ENCODE assay signal across 11 mouse cellular contexts in the genomic region with DNA sequence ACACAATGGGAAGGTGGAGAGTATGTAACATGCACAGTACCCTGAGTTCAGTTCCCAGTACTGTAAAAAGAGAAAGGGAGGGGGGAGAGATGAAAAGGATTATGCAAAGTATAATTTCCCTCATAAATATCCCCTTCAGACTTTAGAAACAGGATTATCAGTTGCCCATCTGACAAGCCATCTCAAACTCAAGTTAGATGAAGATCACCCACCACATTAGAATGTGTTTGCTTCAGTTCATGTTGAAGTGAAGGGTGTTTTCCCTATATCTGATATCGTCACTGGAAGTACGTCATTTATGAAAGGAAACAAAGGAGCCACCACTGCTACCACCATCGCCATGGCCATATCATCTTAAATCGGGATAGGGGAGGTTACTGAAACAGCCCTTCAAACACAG. TPM values are rescaled to one million over a fixed set of nuclear protein-coding genes. Genes with fewer than 3 reads are reported as not detected.
DNase-seq lines count a peak whose midpoint lies in the region; ATAC-seq and TF ChIP-seq lines count a peak whose summit lies in the region.
"Had no signal": no experiment of that assay in that cellular context is flagged by ENCODE, and none has a peak within 500 bp of the region (broad histone marks: within the 10 kb centered on the region; RNA-seq: fewer than 3 reads in every experiment).

A gene (plus strand): TSS at position 301 of the 400 bp plus-strand sequence.

- TF ChIP-seq POLR2A in ES-Bruce4 (IDR thresholded peaks at IDR 0.05; ENCODE audit: insufficient read depth, low read length), result no peak

- H3K4me3 ChIP-seq in ES-Bruce4 (ENCODE audit: low read depth, low read length), result no peak within 1 kb of the TSS
- H3K4me3 ChIP-seq in gastrocnemius, adult 2 months, result no peak within 1 kb of the TSS
- no peak within 1 kb of the TSS for H3K4me3 ChIP-seq in forebrain, postnatal 0 days (ENCODE audit: low read depth, low read length)
- H3K4me3 ChIP-seq in kidney, embryonic 15.5 days (replicated peaks), result no peak within 1 kb of the TSS
- H3K4me3 ChIP-seq: forebrain, embryonic 15.5 days had no signal

- no peak for ATAC-seq in forebrain, postnatal 0 days
- ATAC-seq in kidney, embryonic 15.5 days (replicated peaks; ENCODE audit: low FRiP score), result no peak
- ATAC-seq: forebrain, embryonic 15.5 days had no signal

- no peak for TF ChIP-seq CTCF in ES-Bruce4 (IDR thresholded peaks at IDR 0.05; ENCODE audit: low read depth, low read length)
- no peak for TF ChIP-seq CTCF in gastrocnemius, adult 2 months (IDR thresholded peaks at IDR 0.05)
- TF ChIP-seq CTCF in forebrain, postnatal 0 days (IDR thresholded peaks at IDR 0.05; ENCODE audit: low read depth), result no peak

- no peaks in the 10 kb centered on the region for H3K4me1 ChIP-seq in ES-Bruce4 (ENCODE audit: control insufficient read depth, insufficient read depth, low read length)
- H3K4me1 ChIP-seq in forebrain, postnatal 0 days (ENCODE audit: insufficient read depth), result no peaks in the 10 kb centered on the region
- no peaks in the 10 kb centered on the region for H3K4me1 ChIP-seq in kidney, embryonic 15.5 days
- H3K4me1 ChIP-seq: forebrain, embryonic 15.5 days had no signal

- H3K9ac ChIP-seq in ES-Bruce4 (ENCODE audit: low read depth, poor library complexity, severe bottlenecking), result no peak within 1 kb of the TSS
- no peak within 1 kb of the TSS for H3K9ac ChIP-seq in forebrain, postnatal 0 days
- no peak within 1 kb of the TSS for H3K9ac ChIP-seq in kidney, embryonic 15.5 days
- H3K9ac ChIP-seq: forebrain, embryonic 15.5 days had no signal

- no peaks in the 10 kb centered on the region for H3K36me3 ChIP-seq in ES-Bruce4 (ENCODE audit: control insufficient read depth, insufficient read depth, low read length, poor library complexity, severe bottlenecking)
- no peaks in the 10 kb centered on the region for H3K36me3 ChIP-seq in forebrain, postnatal 0 days (ENCODE audit: insufficient read depth)
- no peaks in the 10 kb centered on the region for H3K36me3 ChIP-seq in kidney, embryonic 15.5 days
- H3K36me3 ChIP-seq: forebrain, embryonic 15.5 days had no signal

- H3K9me3 ChIP-seq in ES-Bruce4 (replicated peaks; ENCODE audit: control insufficient read depth, insufficient read depth, low read length, poor library complexity, severe bottlenecking), result no peaks in the 10 kb centered on the region
- no peaks in the 10 kb centered on the region for H3K9me3 ChIP-seq in forebrain, postnatal 0 days (ENCODE audit: low read length)
- no peaks in the 10 kb centered on the region for H3K9me3 ChIP-seq in kidney, embryonic 15.5 days (replicated peaks)
- H3K9me3 ChIP-seq: forebrain, embryonic 15.5 days had no signal

- H3K27ac ChIP-seq in ES-Bruce4 (ENCODE audit: insufficient read depth, low read length), result no peak within 1 kb of the TSS
- no peak within 1 kb of the TSS for H3K27ac ChIP-seq in gastrocnemius, adult 2 months
- no peak within 1 kb of the TSS for H3K27ac ChIP-seq in forebrain, postnatal 0 days (ENCODE audit: low read depth, low read length)
- no peak within 1 kb of the TSS for H3K27ac ChIP-seq in kidney, embryonic 15.5 days
- H3K27ac ChIP-seq: forebrain, embryonic 15.5 days had no signal

- TF ChIP-seq EP300 in ES-Bruce4 (IDR thresholded peaks at IDR 0.05; ENCODE audit: insufficient read depth, low read depth, low read length), result no peak

- intact Hi-C loops in gastrocnemius, adult 2 months (cut with DNase I), result no loop called here
- intact Hi-C loops in left cerebral cortex, postnatal 10 days (cut with DNase I), result no loop called here

- DNase-seq in heart, adult 18-20 months, result no peak
- DNase-seq in heart, adult 11 months, result no peak
- no peak for DNase-seq in gastrocnemius, adult 2 months
- DNase-seq in left cerebral cortex, postnatal 10 days (ENCODE audit: extremely low spot score in 1 of 2, low spot score in 2 of 2), result no peak
- DNase-seq in forebrain, postnatal 0 days, result no peak
- DNase-seq in B cell, adult 2 months, result no peak
- DNase-seq: kidney, postnatal 10 days; lung, postnatal 4 days had no signal

- 90% methylated on average over 4 of the region's 4 CpGs for WGBS in forebrain, postnatal 0 days
- 86% methylated on average over 4 of the region's 4 CpGs for WGBS in kidney, embryonic 15.5 days

- H3K27me3 ChIP-seq in ES-Bruce4 (ENCODE audit: control insufficient read depth, insufficient read depth, low read length, poor library complexity, severe bottlenecking), result no peaks in the 10 kb centered on the region
- no peaks in the 10 kb centered on the region for H3K27me3 ChIP-seq in forebrain, postnatal 0 days (ENCODE audit: insufficient read depth, low read length)
- H3K27me3 ChIP-seq in kidney, embryonic 15.5 days, result peaks cover 26% of the 10 kb centered on the region
- H3K27me3 ChIP-seq: forebrain, embryonic 15.5 days had no signal

- no peak within 1 kb of the TSS for H3K4me2 ChIP-seq in forebrain, postnatal 0 days (ENCODE audit: low read depth)
- no peak within 1 kb of the TSS for H3K4me2 ChIP-seq in kidney, embryonic 15.5 days
- H3K4me2 ChIP-seq: forebrain, embryonic 15.5 days had no signal

RNA-seq across cellular contexts. Expression of the gene that starts here (rescaled TPM):
- 10 to 100 TPM; 29.0 to 44.6 TPM for total RNA-seq in heart, adult 18-20 months (2021)
- polyA plus RNA-seq in ES-Bruce4 (2011; ENCODE audit: insufficient read depth, insufficient read length, low read depth, missing spikeins), result 47.2 and 55.5 TPM in 2 replicates
- 10 to 100 TPM; 53.7 to 59.4 TPM for total RNA-seq in gastrocnemius, adult 2 months (2021)
- 10 to 100 TPM; 36.9 to 46.7 TPM for total RNA-seq in left cerebral cortex, postnatal 10 days (2021)
- 17.6 and 21.1 TPM in 2 replicates for total RNA-seq in forebrain, postnatal 0 days (2014; rRNA removed)
- 2.3 and 2.8 TPM in 2 replicates for polyA plus RNA-seq in forebrain, postnatal 0 days (2015; fragmentation: Nextera tagmentation; extraction: Ambion mirVana)
- 7.9 and 8.1 TPM in 2 replicates for polyA plus RNA-seq in kidney, embryonic 15.5 days (2015; fragmentation: Nextera tagmentation; extraction: Ambion mirVana)
